In the genomic region with DNA sequence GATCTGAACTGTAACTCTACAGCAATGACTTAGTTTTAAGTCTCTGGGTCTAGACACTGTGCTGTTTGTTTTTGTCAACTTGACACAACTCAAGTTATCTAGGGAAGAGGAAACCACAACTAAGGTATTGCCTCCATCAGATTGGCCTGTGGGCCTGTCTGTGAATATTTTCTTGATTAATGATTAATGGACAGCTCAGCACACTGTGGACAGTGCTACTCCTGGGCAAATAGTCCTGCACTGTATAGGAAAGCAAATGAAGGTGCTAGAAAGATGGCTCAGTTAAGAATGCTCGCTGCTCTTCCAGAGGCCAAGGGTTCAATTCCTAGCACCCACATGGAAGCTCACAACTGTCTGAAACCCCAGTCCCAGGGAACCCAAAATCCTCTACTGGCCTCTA, we compare ENCODE assay signal across 27 mouse cellular contexts. TPM values are rescaled to one million over a fixed set of nuclear protein-coding genes. Genes with fewer than 3 reads are reported as not detected.
A peak's percentile ranks its signal among the peaks of the same experiment; 100 is the strongest.
DNase-seq lines count a peak whose midpoint lies in the region; ATAC-seq and TF ChIP-seq lines count a peak whose summit lies in the region.
"Had no signal": no experiment of that assay in that cellular context is flagged by ENCODE, and none has a peak within 500 bp of the region (broad histone marks: within the 10 kb centered on the region; RNA-seq: fewer than 3 reads in every experiment).

No protein-coding gene starts in this region.

- TF ChIP-seq CTCF in liver, postnatal 0 days (IDR thresholded peaks at IDR 0.05; ENCODE audit: low read depth): no peak
- TF ChIP-seq CTCF in left cerebral cortex, adult 2 months (IDR thresholded peaks at IDR 0.05): no peak

- H3K27me3 ChIP-seq in kidney, embryonic 15.5 days: no peaks in the 10 kb centered on the region
- no peaks in the 10 kb centered on the region for H3K27me3 ChIP-seq in intestine, embryonic 14.5 days (replicated peaks; ENCODE audit: control insufficient read depth, insufficient read depth, low read length)
- H3K27me3 ChIP-seq in liver, embryonic 12.5 days (replicated peaks): no peaks in the 10 kb centered on the region
- no peaks in the 10 kb centered on the region for H3K27me3 ChIP-seq in liver, postnatal 0 days (ENCODE audit: insufficient read depth, low read length)
- H3K27me3 ChIP-seq: heart, embryonic 13.5 days; lung, embryonic 15.5 days; midbrain, embryonic 12.5 days; neural tube, embryonic 12.5 days; Patski had no signal

- no peak overlapping the region for H3K9ac ChIP-seq in kidney, embryonic 15.5 days
- H3K9ac ChIP-seq in intestine, embryonic 14.5 days (ENCODE audit: low read length): no peak overlapping the region
- no peak overlapping the region for H3K9ac ChIP-seq in liver, embryonic 12.5 days
- no peak overlapping the region for H3K9ac ChIP-seq in liver, postnatal 0 days (replicated peaks)
- H3K9ac ChIP-seq: heart, embryonic 13.5 days; lung, embryonic 15.5 days; midbrain, embryonic 12.5 days; neural tube, embryonic 12.5 days had no signal

- peak; percentile 77 for ATAC-seq in kidney, embryonic 15.5 days (replicated peaks; ENCODE audit: low FRiP score)
- ATAC-seq in intestine, embryonic 14.5 days (replicated peaks; ENCODE audit: low FRiP score, low TSS enrichment, low read depth): 0 out of 2 replicates have a peak, but pooled peaks have one; percentile 58
- ATAC-seq in liver, embryonic 12.5 days: peak; percentile 46; the same call in 1 of the 2 replicates
- ATAC-seq in liver, postnatal 0 days: peak; percentile 54; the same call in 1 of the 2 replicates
- ATAC-seq in megakaryocyte-erythroid progenitor cell, adult 5-6 weeks (replicated peaks; ENCODE audit: low FRiP score, low TSS enrichment, poor library complexity, severe bottlenecking): no peak
- ATAC-seq: forebrain, embryonic 14.5 days; hindbrain, embryonic 16.5 days; Patski had no signal

- H3K36me3 ChIP-seq in kidney, embryonic 15.5 days: peaks cover 13% of the 10 kb centered on the region; the same call in 1 of the 2 replicates
- H3K36me3 ChIP-seq in intestine, embryonic 14.5 days (ENCODE audit: control insufficient read depth, insufficient read depth, low read length): 0 out of 2 replicates have a peak, but pooled peaks cover 8% of the 10 kb centered on the region
- H3K36me3 ChIP-seq in liver, embryonic 12.5 days: peaks cover 10% of the 10 kb centered on the region
- H3K36me3 ChIP-seq in liver, postnatal 0 days (replicated peaks; ENCODE audit: insufficient read depth, low read length): peaks cover 5% of the 10 kb centered on the region; the same call in 1 of the 2 replicates
- H3K36me3 ChIP-seq: neural tube, embryonic 12.5 days had no signal

- H3K27ac ChIP-seq in kidney, embryonic 15.5 days: no peak overlapping the region
- no peak overlapping the region for H3K27ac ChIP-seq in intestine, embryonic 14.5 days (ENCODE audit: low read depth)
- no peak overlapping the region for H3K27ac ChIP-seq in liver, embryonic 12.5 days
- H3K27ac ChIP-seq in liver, postnatal 0 days (ENCODE audit: low read depth): no peak overlapping the region
- no peak overlapping the region for H3K27ac ChIP-seq in left cerebral cortex, adult 2 months
- H3K27ac ChIP-seq: heart, embryonic 13.5 days; hindbrain, embryonic 10.5 days; lung, embryonic 15.5 days; midbrain, embryonic 12.5 days; neural tube, embryonic 12.5 days had no signal

- no peak for DNase-seq in kidney, postnatal 14 days
- no peak for DNase-seq in intestine, embryonic 14.5 days (ENCODE audit: low spot score)
- DNase-seq in liver, postnatal 0 days: no peak
- DNase-seq in left cerebral cortex, adult 2 months (ENCODE audit: extremely low spot score in 1 of 2, low spot score in 2 of 2): no peak
- DNase-seq in gastrocnemius, postnatal 4 days (ENCODE audit: low spot score in 2 of 2): no peak
- DNase-seq: adrenal gland, postnatal 10 days; cerebellum, adult 11 months; cerebellum, adult 9-10 months; cerebellum, postnatal 36 days; heart, postnatal 10 days; kidney, adult 11 months; kidney, postnatal 25 days; left cerebral cortex, postnatal 4 days; right cerebral cortex, adult 18-20 months; spleen, adult 18-20 months had no signal

- H3K4me1 ChIP-seq in kidney, embryonic 15.5 days: 0 out of 2 replicates have a peak, but pooled peaks cover 2% of the 10 kb centered on the region
- no peaks in the 10 kb centered on the region for H3K4me1 ChIP-seq in intestine, embryonic 14.5 days (replicated peaks; ENCODE audit: control insufficient read depth, insufficient read depth, low read length)
- H3K4me1 ChIP-seq in liver, embryonic 12.5 days: peaks cover 27% of the 10 kb centered on the region
- no peaks in the 10 kb centered on the region; the same call in 1 of the 2 replicates for H3K4me1 ChIP-seq in liver, postnatal 0 days (ENCODE audit: insufficient read depth)
- H3K4me1 ChIP-seq: hindbrain, embryonic 10.5 days; lung, embryonic 15.5 days; midbrain, embryonic 12.5 days; neural tube, embryonic 12.5 days had no signal

- TF ChIP-seq EP300 in liver, postnatal 0 days (IDR thresholded peaks at IDR 0.05; ENCODE audit: low read depth): no peak

- H3K9me3 ChIP-seq in kidney, embryonic 15.5 days (replicated peaks): no peaks in the 10 kb centered on the region
- H3K9me3 ChIP-seq in intestine, embryonic 14.5 days (ENCODE audit: control insufficient read depth, low read length): no peaks in the 10 kb centered on the region
- H3K9me3 ChIP-seq in liver, embryonic 12.5 days (replicated peaks): no peaks in the 10 kb centered on the region
- H3K9me3 ChIP-seq in liver, postnatal 0 days (ENCODE audit: low read length): no peaks in the 10 kb centered on the region
- H3K9me3 ChIP-seq: heart, embryonic 13.5 days; hindbrain, embryonic 10.5 days; lung, embryonic 15.5 days; midbrain, embryonic 12.5 days; neural tube, embryonic 12.5 days had no signal

- no peak overlapping the region for H3K4me3 ChIP-seq in kidney, embryonic 15.5 days (replicated peaks)
- H3K4me3 ChIP-seq in intestine, embryonic 14.5 days (ENCODE audit: low read depth, low read length): no peak overlapping the region
- H3K4me3 ChIP-seq in liver, embryonic 12.5 days: no peak overlapping the region
- no peak overlapping the region for H3K4me3 ChIP-seq in liver, postnatal 0 days (ENCODE audit: low read depth, low read length)
- no peak overlapping the region for H3K4me3 ChIP-seq in left cerebral cortex, adult 2 months
- H3K4me3 ChIP-seq: heart, embryonic 13.5 days; hindbrain, embryonic 10.5 days; lung, embryonic 15.5 days; midbrain, embryonic 12.5 days; myocyte; neural tube, embryonic 12.5 days had no signal

- WGBS in kidney, embryonic 15.5 days: 86% methylated on average over 1 of the region's 1 CpGs
- WGBS in intestine, embryonic 14.5 days: 69% methylated on average over 1 of the region's 1 CpGs
- WGBS in liver, embryonic 12.5 days (ENCODE audit: insufficient replicate concordance): 73% methylated on average over 1 of the region's 1 CpGs
- WGBS in liver, postnatal 0 days (ENCODE audit: insufficient replicate concordance): 50% methylated on average over 1 of the region's 1 CpGs

- H3K4me2 ChIP-seq in kidney, embryonic 15.5 days: no peak overlapping the region
- H3K4me2 ChIP-seq in intestine, embryonic 14.5 days (ENCODE audit: low read length): no peak overlapping the region
- H3K4me2 ChIP-seq in liver, embryonic 12.5 days: no peak overlapping the region
- H3K4me2 ChIP-seq in liver, postnatal 0 days (ENCODE audit: low read depth, low read length): no peak overlapping the region
- H3K4me2 ChIP-seq: heart, embryonic 13.5 days; lung, embryonic 15.5 days; midbrain, embryonic 12.5 days; neural tube, embryonic 12.5 days had no signal

- intact Hi-C loops in left cerebral cortex, adult 2 months (cut with DNase I): no loop called here

RNA-seq across cellular contexts. Expression of a gene that starts 38.0 kb away (rescaled TPM):
- 5.5 and 5.6 TPM in 2 replicates for polyA plus RNA-seq in kidney, embryonic 15.5 days (2015; fragmentation: Nextera tagmentation; extraction: Ambion mirVana)
- 7.8 and 8.4 TPM in 2 replicates for polyA plus RNA-seq in intestine, embryonic 14.5 days (2014; fragmentation: Nextera tagmentation; extraction: Ambion mirVana)
- 4.7 and 4.8 TPM in 2 replicates for polyA plus RNA-seq in liver, embryonic 12.5 days (2016; fragmentation: Nextera tagmentation; extraction: Ambion mirVana)
- polyA plus RNA-seq in liver, postnatal 0 days (2015; fragmentation: Nextera tagmentation; extraction: Ambion mirVana): 1.2 and 1.7 TPM in 2 replicates
- total RNA-seq in left cerebral cortex, adult 2 months (2021): 10 to 100 TPM; 58.1 to 65.7 TPM
- 10 to 100 TPM; 17.3 to 18.5 TPM for total RNA-seq in gastrocnemius, postnatal 4 days (2021)
- 13.7 and 15.9 TPM in 2 replicates for total RNA-seq in megakaryocyte-erythroid progenitor cell, adult 5-6 weeks (2014; fragmentation: Nextera tagmentation)
- 19.6 and 28.1 TPM in 2 replicates for total RNA-seq in megakaryocyte-erythroid progenitor cell, adult 5-6 weeks (2017)
